Comparison of ENCODE assay signal across 14 mouse cellular contexts in the genomic region with DNA sequence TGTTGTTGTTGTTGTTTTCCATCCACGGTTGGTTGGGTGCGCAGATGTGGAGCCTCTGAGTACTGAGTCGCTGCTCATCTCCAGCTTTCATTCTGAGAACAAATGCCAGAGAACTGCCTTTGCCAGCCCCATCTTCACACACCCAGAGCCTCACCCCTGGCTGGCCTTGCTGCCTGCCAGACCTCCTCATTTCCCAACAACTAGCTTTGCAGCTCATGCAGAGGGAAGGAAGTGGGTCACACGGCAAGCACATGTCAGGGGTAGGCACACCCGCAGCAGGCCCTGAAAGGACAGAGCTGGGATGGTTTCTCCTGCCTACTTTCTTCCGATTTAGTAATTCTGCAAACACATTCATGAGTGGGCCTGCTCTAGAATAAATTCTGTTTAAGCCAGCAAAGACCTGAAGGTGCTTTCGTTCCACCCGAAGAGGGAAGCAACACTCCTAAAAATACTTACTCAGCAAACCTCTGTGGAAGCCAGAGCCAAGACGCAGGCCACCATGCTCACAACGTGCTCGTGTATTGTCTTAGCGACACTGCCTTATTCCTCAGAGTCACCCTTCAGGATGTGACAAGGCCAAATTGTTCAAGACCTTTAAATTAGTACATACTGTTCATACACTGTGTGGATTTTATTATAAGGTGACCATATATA.
DNase-seq lines count a peak whose midpoint lies in the region; ATAC-seq lines count a peak whose summit lies in the region.
"Had no signal": no experiment of that assay in that cellular context is flagged by ENCODE, and none has a peak within 500 bp of the region (broad histone marks: within the 10 kb centered on the region; RNA-seq: fewer than 3 reads in every experiment).

No protein-coding gene starts in this region.

- H3K27me3 ChIP-seq in lung, embryonic 16.5 days (ENCODE audit: control insufficient read depth, insufficient read depth, low read depth, low read length): no peaks in the 10 kb centered on the region
- peaks cover 11% of the 10 kb centered on the region for H3K27me3 ChIP-seq in midbrain, embryonic 13.5 days
- H3K27me3 ChIP-seq: liver, embryonic 13.5 days; neural tube, embryonic 12.5 days had no signal

- H3K4me3 ChIP-seq in lung, embryonic 16.5 days (ENCODE audit: low read length): no peak overlapping the region
- H3K4me3 ChIP-seq in midbrain, embryonic 13.5 days (replicated peaks): no peak overlapping the region
- H3K4me3 ChIP-seq: erythroblast, embryonic 14.5 days; liver, embryonic 13.5 days; neural tube, embryonic 12.5 days had no signal

- 75% methylated on average over 12 of the region's 12 CpGs for WGBS in lung, embryonic 16.5 days
- 94% methylated on average over 12 of the region's 12 CpGs for WGBS in midbrain, embryonic 13.5 days

- H3K9me3 ChIP-seq in lung, embryonic 16.5 days (ENCODE audit: control insufficient read depth, low read length): no peaks in the 10 kb centered on the region
- H3K9me3 ChIP-seq in midbrain, embryonic 13.5 days: no peaks in the 10 kb centered on the region
- H3K9me3 ChIP-seq: liver, embryonic 13.5 days; neural tube, embryonic 12.5 days had no signal

- peaks cover 42% of the 10 kb centered on the region for H3K4me1 ChIP-seq in lung, embryonic 16.5 days (replicated peaks; ENCODE audit: control insufficient read depth, insufficient read depth, low read length)
- H3K4me1 ChIP-seq in midbrain, embryonic 13.5 days (replicated peaks): peaks cover 2% of the 10 kb centered on the region
- H3K4me1 ChIP-seq: neural tube, embryonic 12.5 days had no signal

- H3K4me2 ChIP-seq in lung, embryonic 16.5 days (ENCODE audit: low read depth, low read length): no peak overlapping the region
- H3K4me2 ChIP-seq in midbrain, embryonic 13.5 days (replicated peaks): no peak overlapping the region
- H3K4me2 ChIP-seq: liver, embryonic 13.5 days; neural tube, embryonic 12.5 days had no signal

- H3K9ac ChIP-seq in lung, embryonic 16.5 days (ENCODE audit: low read length): no peak overlapping the region
- no peak overlapping the region for H3K9ac ChIP-seq in midbrain, embryonic 13.5 days (replicated peaks)
- H3K9ac ChIP-seq: liver, embryonic 13.5 days; neural tube, embryonic 12.5 days had no signal

- no peak; the same call in 1 of the 2 replicates for ATAC-seq in lung, embryonic 16.5 days (ENCODE audit: low read depth)
- no peak for ATAC-seq in midbrain, embryonic 13.5 days

- peak; percentile 52 for DNase-seq in gastrocnemius, adult 18-20 months (ENCODE audit: low spot score)
- no peak for DNase-seq in gastrocnemius, postnatal 4 days (ENCODE audit: low spot score in 2 of 2)
- peak; percentile 37 for DNase-seq in urinary bladder, postnatal 25 days (ENCODE audit: low spot score)
- no peak for DNase-seq in urinary bladder, postnatal 4 days (ENCODE audit: low spot score in 2 of 2)
- no peak for DNase-seq in kidney, postnatal 14 days
- DNase-seq in layer of hippocampus, postnatal 10 days (ENCODE audit: low spot score in 2 of 2): no peak
- DNase-seq: B cell, adult 2 months; cerebellum, adult 18-20 months; kidney, postnatal 4 days; liver, embryonic 13.5 days had no signal

- H3K27ac ChIP-seq in lung, embryonic 16.5 days (ENCODE audit: low read length): peak overlapping the region; percentile 28
- no peak overlapping the region for H3K27ac ChIP-seq in midbrain, embryonic 13.5 days
- H3K27ac ChIP-seq: liver, embryonic 13.5 days; neural tube, embryonic 12.5 days had no signal

- no peaks in the 10 kb centered on the region for H3K36me3 ChIP-seq in lung, embryonic 16.5 days (ENCODE audit: control insufficient read depth, insufficient read depth, low read length)
- H3K36me3 ChIP-seq in midbrain, embryonic 13.5 days: no peaks in the 10 kb centered on the region
- H3K36me3 ChIP-seq: liver, embryonic 13.5 days; neural tube, embryonic 12.5 days had no signal

Comparison
In these comparisons a context has a peak if more than half of its experiments do, and no peak if none do; other contexts are left out.
1. DNase-seq: peak in gastrocnemius, adult 18-20 months (single experiment) and urinary bladder, postnatal 25 days (single experiment); none in gastrocnemius, postnatal 4 days (0 of 2), urinary bladder, postnatal 4 days (0 of 2), kidney, postnatal 14 days (single experiment) and layer of hippocampus, postnatal 10 days (0 of 2).